Mouse (Mus musculus): ENCODE results near the gene Znrf3. TPM values are rescaled to one million over a fixed set of nuclear protein-coding genes. Genes with fewer than 3 reads are reported as not detected.

Gene Znrf3
- total RNA-seq, 2 experiments from 2014 or later: 5.7 to 6.9 TPM

DNA sequence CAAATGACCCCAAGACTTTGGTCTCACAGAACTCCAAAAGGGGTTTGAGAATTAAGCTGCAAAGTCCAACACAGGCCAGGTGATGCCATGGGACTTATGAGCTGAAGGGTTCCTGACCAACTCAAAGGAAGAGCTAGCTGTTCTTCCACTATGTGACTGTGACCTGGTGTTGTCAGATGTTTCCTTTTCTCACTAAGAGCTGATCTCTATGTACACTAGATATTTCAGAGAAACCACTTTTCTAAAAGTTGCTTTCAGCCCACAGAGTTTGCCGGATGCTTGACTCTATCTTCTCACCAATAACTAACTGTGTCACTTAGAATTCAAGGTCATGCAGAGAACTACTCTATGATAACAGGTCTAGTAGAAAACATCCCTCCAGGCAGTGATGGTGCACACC, 9.2 kb downstream of the Znrf3 start:
- H3K4me3 ChIP-seq: no peak overlapping the region
- no peak overlapping the region for H3K27ac ChIP-seq
- no peak for DNase-seq
- intact Hi-C loops (cut with DNase I): no loop called here
- TF ChIP-seq CTCF (IDR thresholded peaks at IDR 0.05): no peak

DNA sequence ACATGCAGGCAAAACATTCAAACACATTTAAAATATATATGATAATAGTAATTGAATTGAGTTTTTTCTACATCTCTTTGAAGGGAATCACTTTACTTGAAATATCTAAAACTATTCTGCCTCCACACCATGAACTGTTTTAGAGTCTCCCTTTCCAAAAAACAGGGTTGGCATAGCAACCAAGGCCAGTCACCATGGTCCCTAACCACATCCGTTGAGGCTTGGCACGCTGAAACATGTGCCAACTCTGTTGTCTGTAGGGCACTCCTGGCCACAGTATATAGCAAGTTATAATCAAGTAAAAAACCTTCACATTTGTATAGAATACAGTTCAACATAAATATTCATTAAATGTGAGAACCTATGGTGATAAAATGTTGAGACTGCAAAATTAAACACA, 12.3 kb downstream of the Znrf3 start:
- H3K27ac ChIP-seq: no peak overlapping the region
- no peak for TF ChIP-seq CTCF (IDR thresholded peaks at IDR 0.05)
- no peak for DNase-seq
- H3K4me3 ChIP-seq: no peak overlapping the region
- intact Hi-C loops (cut with DNase I): loop anchor here (5.0 kb wide), 1 partner anchor 50 kb away; no protein-coding TSS in a partner anchor

DNA sequence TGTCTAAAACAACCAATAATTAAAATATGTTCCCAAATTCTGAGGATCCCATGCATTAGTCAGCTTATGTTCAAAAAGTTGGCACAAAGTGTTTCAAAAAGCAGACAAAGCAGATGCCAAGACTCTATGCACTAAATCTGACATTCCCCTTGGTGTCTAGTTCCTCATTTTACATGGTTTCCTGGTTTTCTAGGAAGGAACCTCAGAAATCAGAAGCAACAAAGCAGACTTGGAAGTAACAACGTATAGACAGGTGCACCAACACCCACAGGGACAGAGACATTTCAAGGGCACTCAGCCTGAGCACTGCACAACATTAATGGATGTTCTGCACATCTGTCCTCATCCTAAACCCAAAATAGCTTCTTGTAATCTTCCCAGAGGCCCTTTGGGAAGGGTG, 13.8 kb downstream of the Znrf3 start:
- no peak for DNase-seq
- H3K4me3 ChIP-seq: no peak overlapping the region
- H3K27ac ChIP-seq: peak overlapping the region; percentile 43
- no peak for TF ChIP-seq CTCF (IDR thresholded peaks at IDR 0.05)
- intact Hi-C loops (cut with DNase I): loop anchor here (5.0 kb wide), 1 partner anchor 49 kb away; no protein-coding TSS in a partner anchor

DNA sequence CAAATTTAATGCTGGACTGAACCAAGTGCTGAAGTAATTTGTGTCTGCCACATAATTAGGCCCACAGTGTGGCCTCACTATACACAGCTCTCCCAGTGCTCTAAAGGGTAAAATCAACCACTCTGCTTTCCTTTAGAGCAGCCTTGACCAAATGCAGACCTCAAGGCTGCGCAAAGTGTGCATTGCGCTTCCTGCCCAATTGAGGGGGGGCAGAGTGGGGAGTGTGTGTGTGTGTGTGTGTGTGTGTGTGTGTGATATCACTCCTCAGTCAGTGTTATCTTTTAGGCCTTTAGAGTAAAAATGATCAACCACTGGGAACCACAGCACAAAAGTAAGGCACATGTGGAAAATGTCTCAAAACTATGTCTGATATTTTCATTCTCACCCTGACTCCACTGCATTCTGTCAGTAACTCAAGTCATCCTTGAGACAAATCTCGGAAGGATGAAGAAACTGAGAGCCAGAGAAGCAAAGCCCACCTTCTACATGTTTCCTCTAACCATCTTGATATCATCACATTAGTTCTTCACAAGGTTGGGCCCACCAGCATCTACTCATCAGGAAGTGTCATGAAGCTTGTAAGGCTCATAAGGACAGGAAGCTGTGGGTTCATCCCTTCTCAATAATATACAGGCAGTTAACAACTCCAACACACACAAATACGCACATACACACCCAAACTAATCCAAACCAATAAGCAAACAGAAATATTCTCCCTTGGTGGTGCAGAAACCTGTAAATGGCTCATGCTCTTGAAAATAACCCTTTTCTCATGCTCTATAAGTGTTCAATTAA, 15.1 kb downstream of the Znrf3 start:
- Histone ChIP-seq H3K4me3 (no peak overlapping the region), H3K27ac (no peak overlapping the region)
- intact Hi-C loops (cut with DNase I): loop anchor here (5.0 kb wide), 1 partner anchor 47 kb away; no protein-coding TSS in a partner anchor
- no peak for TF ChIP-seq CTCF (IDR thresholded peaks at IDR 0.05)
- DNase-seq: no peak

DNA sequence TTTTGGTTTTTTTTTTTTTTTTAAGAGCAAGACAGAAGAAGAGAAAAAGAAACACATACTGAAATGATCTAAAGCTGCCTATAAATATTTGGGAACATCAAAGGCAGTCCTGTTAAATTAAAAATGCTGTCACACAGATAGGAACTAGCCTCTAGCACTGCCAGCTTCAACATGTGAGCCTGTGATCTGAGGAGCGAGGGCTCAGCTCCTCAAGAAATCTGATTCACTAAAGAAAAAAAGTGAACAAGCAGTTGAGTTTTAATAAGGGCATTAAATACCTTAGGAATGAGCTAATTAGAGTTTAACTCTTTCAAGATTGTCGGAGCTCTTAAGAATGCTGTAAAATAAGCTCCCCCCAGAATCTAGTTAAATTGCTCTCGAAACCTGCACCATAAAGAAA, 17.4 kb downstream of the Znrf3 start:
- peak overlapping the region; percentile 65 for H3K27ac ChIP-seq
- no peak for DNase-seq
- intact Hi-C loops (cut with DNase I): no loop called here
- TF ChIP-seq CTCF (IDR thresholded peaks at IDR 0.05): no peak
- no peak overlapping the region for H3K4me3 ChIP-seq

DNA sequence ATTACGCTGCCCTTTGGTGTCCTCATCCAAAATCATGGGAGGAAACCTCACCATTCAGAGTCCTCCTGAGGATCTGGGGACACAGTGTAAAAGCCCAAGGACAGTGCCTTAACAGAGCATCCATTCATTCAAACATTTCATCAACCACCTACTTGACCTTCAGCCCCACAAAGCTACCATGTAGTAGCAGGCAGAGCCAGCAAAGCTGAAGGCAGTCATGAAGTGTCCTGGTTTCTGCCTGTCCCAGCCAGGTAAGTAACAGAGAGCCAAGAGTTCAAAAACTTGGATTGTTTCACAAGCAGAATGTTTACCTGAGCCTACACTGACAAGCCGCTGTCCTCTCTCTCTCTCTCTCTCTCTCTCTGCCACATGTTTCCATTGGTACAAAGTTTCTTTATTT, 18.3 kb downstream of the Znrf3 start:
- no peak for DNase-seq
- Histone ChIP-seq H3K4me3 (no peak overlapping the region), H3K27ac (peak overlapping the region; percentile 65; the same call in 1 of the 2 replicates)
- intact Hi-C loops (cut with DNase I): no loop called here
- TF ChIP-seq CTCF (IDR thresholded peaks at IDR 0.05): no peak

DNA sequence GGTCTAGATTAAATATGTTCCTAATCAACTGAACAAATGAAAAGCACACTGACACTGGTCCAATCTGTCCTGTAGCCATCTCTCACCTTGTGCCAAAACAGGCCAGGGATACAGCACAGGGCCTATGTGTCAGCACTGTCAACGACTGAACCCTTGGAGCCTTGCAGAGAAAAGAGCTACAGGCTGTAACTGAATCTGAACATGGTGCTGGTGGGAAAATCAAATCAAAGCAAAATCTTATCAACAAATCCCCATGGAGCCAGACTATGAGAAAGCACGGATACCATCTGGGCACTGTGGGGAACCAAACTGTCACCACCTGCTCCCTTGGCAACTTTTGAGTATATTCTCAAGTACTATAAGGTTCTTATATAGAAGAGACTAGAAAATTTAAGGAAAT, 19.5 kb downstream of the Znrf3 start:
- DNase-seq: no peak
- Histone ChIP-seq H3K4me3 (no peak overlapping the region), H3K27ac (peak overlapping the region; percentile 65)
- TF ChIP-seq CTCF (IDR thresholded peaks at IDR 0.05): no peak
- intact Hi-C loops (cut with DNase I): no loop called here

DNA sequence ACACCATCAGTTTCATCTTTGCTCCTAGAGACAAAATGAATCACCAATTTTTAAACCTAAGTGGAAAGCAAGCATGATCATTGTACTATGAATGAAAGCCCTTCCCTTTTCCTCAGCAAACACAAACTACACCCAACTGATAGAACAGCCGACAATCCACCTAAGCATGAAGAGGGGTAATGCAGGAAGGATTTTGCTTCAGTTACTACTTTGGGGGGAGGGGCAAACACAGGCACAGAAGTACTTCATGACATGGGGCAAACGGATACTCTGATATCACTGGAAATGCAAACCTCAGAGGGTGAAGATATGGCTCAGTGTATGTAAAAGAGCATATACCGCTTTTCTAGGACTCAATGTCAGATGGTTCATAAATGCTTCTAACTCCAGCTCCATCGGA, 20.5 kb downstream of the Znrf3 start:
- no peak for DNase-seq
- peak overlapping the region; percentile 65; the same call in 1 of the 2 replicates for H3K27ac ChIP-seq
- no peak overlapping the region for H3K4me3 ChIP-seq
- no peak for TF ChIP-seq CTCF (IDR thresholded peaks at IDR 0.05)
- intact Hi-C loops (cut with DNase I): no loop called here

DNA sequence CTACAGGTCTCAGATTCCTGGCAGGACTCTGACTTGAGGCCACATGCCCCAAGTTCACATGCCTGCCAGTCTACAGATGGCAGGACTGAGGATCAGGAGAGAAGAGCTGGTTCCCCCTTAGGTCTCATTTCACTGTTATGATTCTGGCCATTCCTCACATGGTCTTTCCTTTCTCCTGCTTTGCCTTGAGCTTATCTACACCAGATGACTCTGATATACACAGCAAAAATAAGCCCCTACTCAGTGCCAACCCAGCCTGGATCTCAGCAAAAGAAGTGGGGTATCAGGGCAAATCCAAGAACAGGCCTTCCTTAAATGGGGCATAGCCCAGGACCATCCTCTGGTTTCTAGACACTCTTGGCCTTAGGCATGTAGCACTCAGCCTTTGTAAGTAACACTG, 21.6 kb downstream of the Znrf3 start:
- Histone ChIP-seq H3K4me3 (no peak overlapping the region), H3K27ac (peak overlapping the region; percentile 85)
- intact Hi-C loops (cut with DNase I): no loop called here
- DNase-seq: no peak
- TF ChIP-seq CTCF (IDR thresholded peaks at IDR 0.05): no peak

DNA sequence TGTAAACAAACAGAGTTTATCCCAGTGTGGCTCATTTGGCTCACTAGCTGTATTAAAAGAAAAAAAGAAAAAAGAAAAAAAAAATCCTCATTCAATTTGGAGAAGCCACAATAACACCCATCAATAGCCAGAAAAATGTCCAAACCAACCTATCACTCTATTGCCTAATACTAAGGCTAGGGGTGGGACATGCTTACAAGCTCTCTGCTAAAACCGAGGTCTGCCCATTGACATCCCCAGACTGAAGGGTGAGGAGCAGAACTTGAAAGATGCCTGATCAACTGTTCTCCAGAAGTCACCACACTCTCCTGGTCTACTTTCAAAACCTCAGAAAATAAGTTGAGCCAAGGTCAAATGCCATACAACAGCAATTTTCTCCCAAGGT, 22.4 kb downstream of the Znrf3 start:
- H3K27ac ChIP-seq: peak overlapping the region; percentile 85
- H3K4me3 ChIP-seq: peak overlapping the region; percentile 33; the same call in 1 of the 2 replicates
- intact Hi-C loops (cut with DNase I): no loop called here
- no peak for TF ChIP-seq CTCF (IDR thresholded peaks at IDR 0.05)
- DNase-seq: no peak

DNA sequence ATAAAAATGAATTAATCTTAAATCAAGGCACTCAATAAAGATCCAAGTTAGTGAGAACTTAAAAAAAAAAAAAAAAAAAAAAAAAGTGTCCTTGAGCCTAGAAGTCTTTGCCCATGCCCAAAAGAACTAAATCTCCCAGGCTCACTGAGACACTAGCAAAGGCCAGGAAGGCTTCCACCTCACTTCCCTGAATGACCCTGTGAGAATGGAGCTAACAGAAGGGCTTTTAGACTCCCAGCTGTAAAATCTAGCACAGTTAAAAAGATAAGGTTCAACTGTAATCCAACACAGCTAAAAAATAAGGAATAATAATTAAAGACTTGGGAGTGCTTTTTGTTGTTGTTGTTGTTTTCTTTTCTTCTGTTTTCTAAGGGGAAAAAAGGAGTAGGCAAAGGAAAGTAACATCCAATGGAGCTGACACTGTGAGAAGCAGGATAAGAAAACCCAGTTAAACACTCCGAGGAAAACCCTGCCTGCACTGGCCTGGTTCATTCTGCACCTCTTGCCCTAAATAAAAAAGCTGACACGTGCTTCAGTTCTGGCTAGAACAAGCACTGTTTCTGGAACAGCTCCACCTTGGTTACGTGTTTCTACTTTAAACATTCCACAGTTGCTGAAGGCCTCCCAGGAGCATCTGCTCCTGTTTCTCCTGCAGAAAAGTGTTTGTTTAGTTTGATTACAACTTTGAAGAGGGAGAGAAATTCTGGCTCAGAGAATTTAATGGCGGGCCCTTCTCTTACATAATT, 23.0 kb downstream of the Znrf3 start:
- peak; percentile 42 for DNase-seq
- TF ChIP-seq CTCF (IDR thresholded peaks at IDR 0.05): no peak
- Histone ChIP-seq H3K27ac (peak overlapping the region; percentile 85), H3K4me3 (peak overlapping the region; percentile 33)
- intact Hi-C loops (cut with DNase I): no loop called here

DNA sequence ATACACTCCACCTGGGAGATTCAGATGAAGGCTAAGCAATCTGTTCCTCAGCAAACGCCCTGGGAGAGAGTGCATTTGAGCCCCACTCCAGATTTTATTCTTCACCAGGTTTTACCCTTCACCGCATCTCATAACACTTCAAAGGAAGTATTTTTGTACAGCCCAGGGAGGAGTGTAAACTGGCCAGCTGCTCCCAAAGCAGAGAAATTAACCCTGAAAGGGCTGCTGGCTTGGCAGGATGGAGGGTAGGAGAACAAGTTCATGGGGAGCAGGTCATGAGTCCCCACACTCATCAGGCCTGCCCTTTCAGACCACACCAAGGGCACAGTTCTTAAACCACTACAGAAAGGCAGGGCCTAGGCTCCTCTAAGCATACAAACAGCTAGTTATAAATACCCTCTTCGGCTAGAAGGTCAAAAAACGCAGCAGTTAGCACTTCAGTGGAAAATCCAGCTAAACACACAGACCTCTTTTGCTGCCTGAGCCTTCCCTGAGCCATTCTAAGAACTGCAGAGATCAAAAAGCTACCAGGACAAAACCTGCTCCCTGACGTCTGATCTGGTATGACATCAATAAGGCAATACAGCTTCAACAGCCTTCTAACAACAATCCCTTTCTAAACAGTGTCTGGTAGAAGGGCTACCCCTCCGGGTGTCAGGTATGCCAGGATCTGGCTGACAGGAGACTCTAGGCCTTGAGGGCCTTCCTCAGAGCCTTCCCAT, 28.9 kb downstream of the Znrf3 start:
- DNase-seq: peak; percentile 27
- peak overlapping the region; percentile 82 for H3K27ac ChIP-seq
- no peak for TF ChIP-seq CTCF (IDR thresholded peaks at IDR 0.05)
- H3K4me3 ChIP-seq: peak overlapping the region; percentile 23; the same call in 1 of the 2 replicates
- intact Hi-C loops (cut with DNase I): no loop called here
